Mouse (Mus musculus): ENCODE data around the gene BC049715.

DNA sequence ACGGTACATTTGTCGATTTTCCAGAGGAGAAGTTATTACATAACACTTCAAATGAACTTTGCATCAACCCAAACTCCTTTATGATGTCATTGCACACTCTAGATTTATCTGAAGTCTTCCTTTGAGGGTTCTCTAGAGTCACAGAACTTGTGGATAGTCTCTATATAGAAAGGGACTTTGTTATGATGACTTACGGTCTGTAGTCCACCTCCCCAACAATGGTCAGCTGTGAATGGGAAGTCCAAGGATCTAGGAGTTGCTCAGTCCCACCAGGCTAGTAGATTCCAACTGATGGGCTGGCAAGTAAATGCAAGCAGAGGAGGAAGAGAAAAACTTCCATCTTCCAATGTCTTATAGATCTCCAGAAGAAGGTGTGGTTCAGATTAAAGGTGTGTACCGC lies 1.3 kb downstream of the BC049715 start:
- TF ChIP-seq CTCF (IDR thresholded peaks at IDR 0.05; ENCODE audit: low read depth) (no peak), EP300 (optimal IDR thresholded peaks at IDR 0.05) (no peak)

Measured in stomach, postnatal 0 days (tissue).